Mouse (Mus musculus) layer of hippocampus, adult 2 months (tissue): ENCODE data around the gene Klhl15. TPM values are rescaled to one million over a fixed set of nuclear protein-coding genes. Genes with fewer than 3 reads are reported as not detected.

Experiments
- DNase-seq, 2 experiments: peaks; one replicate each; pipeline ENCODE4 v3.0.0; 2022; ENCODE audit warnings: low spot score in 2 of 2
- H3K27ac ChIP-seq: fragments of 200-600 bp; 2 replicates; pipeline ENCODE4 v1.8.1; 2022
- H3K4me3 ChIP-seq: fragments of 200-600 bp; 2 replicates; pipeline ENCODE4 v1.8.1; 2022; ENCODE audit warnings: mild to moderate bottlenecking
- CTCF ChIP-seq: fragments of 200-600 bp; conservative IDR thresholded peaks from 2 replicates; pipeline ENCODE4 v1.8.1; 2022; ENCODE audit warnings: antibody characterized with exemption, mild to moderate bottlenecking, moderate library complexity
- microRNA-seq, 2 experiments: library from miRNA; unstranded; fragments of <30 nt; microRNA quantifications; one replicate each; pipeline ENCODE4 v1.2.0; 2021
- total RNA-seq, 2 experiments: library from RNA; stranded (reverse); gene quantifications; 2 replicates each; pipeline ENCODE4 v1.2.3; 2021

The Klhl15 gene
- total RNA-seq, 2 experiments from 2014 or later = 25.9 to 26.7 TPM

DNA sequence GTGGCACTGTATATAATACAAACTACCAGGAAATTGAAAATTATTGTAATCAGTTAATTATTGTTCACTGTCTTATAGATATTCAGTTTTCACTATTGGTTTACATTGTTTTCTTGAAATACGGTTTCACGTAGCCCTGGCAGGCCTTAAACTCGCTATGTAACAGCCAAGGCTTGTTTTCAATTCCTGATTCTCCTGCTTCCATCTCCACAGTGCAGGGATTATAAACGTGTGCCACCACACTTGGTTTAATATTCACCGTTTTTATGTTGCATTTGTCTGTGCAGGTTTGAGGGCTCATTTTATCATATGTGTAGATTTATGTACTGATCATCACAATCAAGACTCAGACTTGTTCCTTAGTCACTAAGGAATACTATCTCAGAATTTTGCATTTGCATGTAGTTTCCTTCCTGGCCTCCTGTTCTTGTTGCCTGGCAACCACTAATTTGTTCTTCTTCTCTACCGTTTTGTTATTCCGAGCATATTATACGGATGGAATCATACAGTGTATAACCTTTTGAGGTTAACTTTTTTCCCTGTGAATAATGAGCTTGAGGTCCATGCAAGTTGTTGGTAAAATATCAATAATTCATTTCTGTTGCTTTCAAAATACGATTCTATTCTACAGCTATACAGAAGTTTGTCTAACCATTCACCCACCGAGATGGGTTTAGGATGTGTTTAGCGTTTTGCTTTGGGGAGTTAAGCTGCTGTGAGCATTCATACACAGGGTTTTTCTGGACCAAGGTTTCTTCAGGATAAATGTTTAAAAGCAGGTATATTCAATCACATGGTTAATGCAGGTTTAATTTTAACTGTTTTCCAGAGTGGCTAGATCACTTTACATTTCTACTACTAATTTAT is 86.9 kb downstream of the Klhl15 start:
- H3K27ac ChIP-seq = no peak overlapping the region
- DNase-seq = peak in 1 of 2 experiments; percentile 5
- no peak for TF ChIP-seq CTCF
- H3K4me3 ChIP-seq = no peak overlapping the region

Small RNA genes lying within 50 kb of the gene (microRNA-seq; reads per million reads assigned to microRNA genes)
- 0 reads per million in 2 experiments for gene Mir7673

Other genes with a start within 250 kb of the Klhl15 start
- gene Zfx, start 110.9 kb upstream of the Klhl15 start, total RNA-seq = 10 to 100 TPM; 34.2 to 38.4 TPM
- gene Eif2s3x, start 21.7 kb upstream of the Klhl15 start, total RNA-seq = 100 to 1,000 TPM; 102 to 159 TPM
- gene Fam90a1b, start 132.2 kb downstream of the Klhl15 start, total RNA-seq = under 1 TPM; 0.26 to 0.37 TPM
- 10 to 100 TPM; 54.3 to 74.0 TPM for gene Apoo, start 132.5 kb downstream of the Klhl15 start, total RNA-seq